Mouse (Mus musculus) megakaryocyte, embryonic 14.5 days (primary cell): ENCODE results near the gene Cox6a1. TPM values are rescaled to one million over a fixed set of nuclear protein-coding genes. Genes with fewer than 3 reads are reported as not detected.
"Not testable (repeated sequence)": the region's sequence is repeated elsewhere in the genome, so short reads cannot be mapped to it uniquely, and the experiment has no call there.

Experiments
- H3K27me3 ChIP-seq: replicated peaks from 2 replicates; pipeline ENCODE3; 2012; ENCODE audit warnings: inconsistent platforms
- H3K36me3 ChIP-seq: replicated peaks from 2 replicates; pipeline ENCODE3; 2012; ENCODE audit warnings: low read length, inconsistent platforms, mixed read lengths
- H3K4me1 ChIP-seq: 2 replicates; pipeline ENCODE4 v1.6.1; 2012; ENCODE audit warnings: inconsistent platforms
- H3K4me3 ChIP-seq: replicated peaks from 2 replicates; pipeline ENCODE3; 2012; ENCODE audit warnings: moderate library complexity, mild to moderate bottlenecking, inconsistent platforms
- H3K9me3 ChIP-seq: 2 replicates; pipeline ENCODE4 v1.6.1; 2012; ENCODE audit warnings: inconsistent platforms
- FLI1 ChIP-seq: IDR thresholded peaks from 2 replicates; pipeline ENCODE4 v1.6.1; 2012; ENCODE audit warnings: low read length, inconsistent platforms, mixed read lengths
- GATA1 ChIP-seq: IDR thresholded peaks from 3 replicates; pipeline ENCODE4 v1.6.1; 2012; ENCODE audit warnings: mixed read lengths, low read length, inconsistent platforms, borderline replicate concordance
- polyA plus RNA-seq: library from polyadenylated mRNA; stranded (reverse); fragments of >175 nt; gene quantifications from 2 replicates; pipeline ENCODE4 v1.2.3, GENCODE M21; 2012; ENCODE audit warnings: low replicate concordance; ENCODE audit not compliant: insufficient read depth

Gene Cox6a1
- 3,165 and 8,052 TPM in 2 replicates for polyA plus RNA-seq

- Histone ChIP-seq H3K9me3 (peaks cover 4% of the 10 kb centered on the region; the same call in 1 of the 2 replicates), H3K4me1 (peaks cover 35% of the 10 kb centered on the region), H3K4me3 (peak within 1 kb of the TSS; percentile 97), H3K27me3 (peaks cover 6% of the 10 kb centered on the region), H3K36me3 (peaks cover 33% of the 10 kb centered on the region)
- TF ChIP-seq FLI1 (no peak), GATA1 (no peak)
Measured at GRCm38 (mm10) chr5:115348546-115349224, at the start of gene Cox6a1. Gene Cox6a1 (minus strand): TSS chr5:115348981.

- peaks cover 5% of the 10 kb centered on the region for H3K4me1 ChIP-seq
- no peak overlapping the region for H3K4me3 ChIP-seq
- peaks cover 81% of the 10 kb centered on the region for H3K27me3 ChIP-seq
- no peaks in the 10 kb centered on the region for H3K36me3 ChIP-seq
- H3K9me3 ChIP-seq: no peaks in the 10 kb centered on the region
- TF ChIP-seq FLI1 (no peak), GATA1 (no peak)
Measured at GRCm38 (mm10) chr5:115397839-115398780, 49.3 kb upstream of the Cox6a1 start.

- H3K36me3 ChIP-seq: no peaks in the 10 kb centered on the region
- H3K27me3 ChIP-seq: peaks cover 80% of the 10 kb centered on the region
- H3K4me1 ChIP-seq: peaks cover 5% of the 10 kb centered on the region
- no peak for TF ChIP-seq GATA1
- no peak for TF ChIP-seq FLI1
- H3K9me3 ChIP-seq: no peaks in the 10 kb centered on the region
- no peak overlapping the region for H3K4me3 ChIP-seq
Measured at GRCm38 (mm10) chr5:115396654-115397053, 47.9 kb upstream of the Cox6a1 start.

GRCm38 (mm10) chr5:115394836-115395235, 46.1 kb upstream of the Cox6a1 start:
- Histone ChIP-seq H3K27me3 (peaks cover 77% of the 10 kb centered on the region), H3K4me1 (peaks cover 5% of the 10 kb centered on the region), H3K36me3 (no peaks in the 10 kb centered on the region), H3K9me3 (no peaks in the 10 kb centered on the region), H3K4me3 (no peak overlapping the region)
- TF ChIP-seq GATA1: no peak
- TF ChIP-seq FLI1: no peak

GRCm38 (mm10) chr5:115394223-115394622, 45.4 kb upstream of the Cox6a1 start:
- Histone ChIP-seq H3K27me3 (peaks cover 78% of the 10 kb centered on the region), H3K4me3 (no peak overlapping the region), H3K9me3 (no peaks in the 10 kb centered on the region), H3K4me1 (peaks cover 5% of the 10 kb centered on the region), H3K36me3 (no peaks in the 10 kb centered on the region)
- TF ChIP-seq FLI1 (no peak), GATA1 (no peak)

- Histone ChIP-seq H3K27me3 (peaks cover 69% of the 10 kb centered on the region), H3K9me3 (no peaks in the 10 kb centered on the region), H3K36me3 (no peaks in the 10 kb centered on the region), H3K4me1 (peaks cover 5% of the 10 kb centered on the region), H3K4me3 (no peak overlapping the region)
- TF ChIP-seq GATA1: no peak
- TF ChIP-seq FLI1: no peak
Measured at GRCm38 (mm10) chr5:115392969-115393368, 44.2 kb upstream of the Cox6a1 start.

- Histone ChIP-seq H3K27me3 (peaks cover 60% of the 10 kb centered on the region), H3K9me3 (no peaks in the 10 kb centered on the region), H3K36me3 (no peaks in the 10 kb centered on the region), H3K4me3 (no peak overlapping the region), H3K4me1 (peaks cover 5% of the 10 kb centered on the region)
- TF ChIP-seq FLI1 (no peak), GATA1 (no peak)
Measured at GRCm38 (mm10) chr5:115391935-115392334, 43.2 kb upstream of the Cox6a1 start.

- H3K4me1 ChIP-seq, H3K9me3 ChIP-seq, H3K4me3 ChIP-seq: not testable (repeated sequence)
Measured at GRCm38 (mm10) chr5:115378882-115379281, 30.1 kb upstream of the Cox6a1 start.

GRCm38 (mm10) chr5:115375436-115375835, 26.7 kb upstream of the Cox6a1 start:
- H3K9me3 ChIP-seq: peaks cover 3% of the 10 kb centered on the region
- no peak for TF ChIP-seq FLI1
- no peak for TF ChIP-seq GATA1
- H3K27me3 ChIP-seq: peaks cover 48% of the 10 kb centered on the region
- no peaks in the 10 kb centered on the region for H3K4me1 ChIP-seq
- no peak overlapping the region for H3K4me3 ChIP-seq
- H3K36me3 ChIP-seq: no peaks in the 10 kb centered on the region

More at GRCm38 (mm10) chr5:115378882-115379281, 30.1 kb upstream of the Cox6a1 start:
- H3K36me3 ChIP-seq: not testable (repeated sequence)
- H3K27me3 ChIP-seq: peaks cover 26% of the 10 kb centered on the region
